Mouse (Mus musculus): ENCODE measurements at regions not wholly inside any gene's neighbourhood (a gene's known extent, or its start where the extent isn't known, plus 50 kb on each side); places are given as distances from the start of the nearest gene placed in this dataset.

DNA sequence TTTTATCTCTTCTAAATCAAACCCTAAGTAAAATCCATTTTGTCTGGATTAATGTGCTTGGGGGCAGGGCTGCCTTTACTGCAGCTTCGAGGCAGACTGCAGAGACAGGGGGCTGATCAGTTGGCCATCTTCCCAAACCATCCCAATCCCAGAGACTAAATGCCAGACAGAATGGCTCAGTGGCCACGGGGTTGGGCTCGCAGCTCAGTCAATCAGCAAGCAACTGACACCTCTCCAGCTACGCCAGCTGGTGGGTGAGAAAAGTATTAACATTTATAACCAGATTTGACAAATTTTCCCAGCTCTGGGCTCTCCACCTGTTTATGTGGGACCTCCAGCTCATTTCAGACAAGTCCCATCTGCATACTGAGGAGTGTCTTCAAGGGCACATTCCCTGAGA, 220.7 kb downstream of the Fam76b start:
- peak; percentile 31 for DNase-seq (ENCODE audit: low spot score)
- Histone ChIP-seq H3K36me3 (ENCODE audit: insufficient read depth, low read length) (no peaks in the 10 kb centered on the region), H3K4me2 (ENCODE audit: low read depth, low read length) (no peak overlapping the region), H3K27ac (no peak overlapping the region), H3K4me3 (ENCODE audit: low read length) (no peak overlapping the region), H3K9ac (replicated peaks; ENCODE audit: low read length) (no peak overlapping the region), H3K27me3 (ENCODE audit: insufficient read depth, low read length) (no peaks in the 10 kb centered on the region), H3K4me1 (ENCODE audit: insufficient read depth, low read length) (no peaks in the 10 kb centered on the region), H3K9me3 (ENCODE audit: low read length) (no peaks in the 10 kb centered on the region)
- TF ChIP-seq CTCF (IDR thresholded peaks at IDR 0.05; ENCODE audit: low read depth) = no peak
- 0 out of 2 replicates have a peak, but pooled peaks have one; percentile 32 for ATAC-seq
- 46% methylated on average over 4 of the region's 4 CpGs for WGBS

DNA sequence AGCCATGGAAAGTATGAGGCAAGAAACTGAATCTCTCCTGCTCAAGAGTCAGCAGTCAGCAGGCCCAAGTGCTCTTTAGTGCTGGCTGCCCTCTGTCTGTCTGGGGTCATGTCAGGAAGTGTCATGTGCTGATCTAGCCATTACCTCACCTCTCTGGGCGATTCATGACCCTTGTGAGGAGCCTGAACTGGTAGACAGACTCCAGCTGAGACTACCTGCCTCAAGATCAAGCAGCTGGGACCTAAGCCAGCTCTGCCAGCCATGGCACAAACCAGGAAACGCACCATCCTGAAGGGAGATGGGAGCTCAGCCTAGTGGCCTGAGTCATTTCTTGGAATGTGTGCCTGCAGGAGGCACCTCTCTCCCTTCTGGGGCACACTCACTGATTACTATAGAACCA, 221.2 kb upstream of the Sesn3 start:
- Histone ChIP-seq H3K4me3 (ENCODE audit: low read length) (no peak overlapping the region), H3K4me2 (ENCODE audit: low read depth, low read length) (no peak overlapping the region), H3K4me1 (ENCODE audit: insufficient read depth, low read length) (no peaks in the 10 kb centered on the region), H3K9me3 (ENCODE audit: low read length) (no peaks in the 10 kb centered on the region), H3K36me3 (ENCODE audit: insufficient read depth, low read length) (no peaks in the 10 kb centered on the region), H3K27ac (no peak overlapping the region), H3K9ac (replicated peaks; ENCODE audit: low read length) (no peak overlapping the region), H3K27me3 (ENCODE audit: insufficient read depth, low read length) (no peaks in the 10 kb centered on the region)
- no peak for ATAC-seq
- 33% methylated on average over 2 of the region's 2 CpGs for WGBS
- no peak for TF ChIP-seq CTCF (IDR thresholded peaks at IDR 0.05; ENCODE audit: low read depth)
- DNase-seq (ENCODE audit: low spot score) = no peak

DNA sequence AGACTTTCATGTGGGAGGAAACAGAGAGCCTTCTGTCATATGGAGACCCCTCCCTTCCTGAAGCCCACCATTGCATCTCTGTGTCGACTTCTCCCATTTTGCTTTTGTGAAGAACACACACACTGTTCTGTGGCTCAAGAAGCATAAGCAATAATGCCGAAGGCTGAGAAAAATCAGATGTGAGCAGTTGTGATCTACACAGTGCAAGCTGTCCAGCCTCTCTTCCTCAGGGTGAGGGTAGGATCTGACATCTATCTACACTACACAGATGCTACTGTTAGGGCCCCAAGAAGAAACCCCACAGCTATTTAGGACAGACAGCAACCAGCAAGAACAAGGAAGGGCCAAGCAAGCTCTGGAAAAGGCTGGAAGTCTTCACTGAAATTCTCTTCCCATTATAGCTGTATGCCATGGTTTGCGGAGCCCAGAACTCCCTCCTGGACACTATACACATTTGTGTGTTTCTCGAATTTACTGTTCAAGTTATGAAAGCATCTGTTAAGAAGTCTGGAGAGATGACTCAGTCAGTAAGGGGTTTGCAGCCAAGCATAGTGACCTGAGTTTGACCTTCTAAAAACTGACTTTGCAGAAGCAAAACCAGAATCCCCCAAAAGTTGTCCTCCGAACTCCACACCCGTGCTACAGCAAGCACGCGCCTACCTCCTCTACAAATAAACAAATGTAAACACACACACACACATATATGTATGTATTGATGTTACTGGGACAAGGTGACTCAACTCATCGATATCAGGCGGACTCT, 218.3 kb upstream of the Sesn3 start:
- ATAC-seq (no peak), DNase-seq (ENCODE audit: low spot score) (no peak)
- Histone ChIP-seq H3K36me3 (ENCODE audit: insufficient read depth, low read length) (no peaks in the 10 kb centered on the region), H3K27ac (no peak overlapping the region), H3K27me3 (ENCODE audit: insufficient read depth, low read length) (no peaks in the 10 kb centered on the region), H3K4me1 (ENCODE audit: insufficient read depth, low read length) (no peaks in the 10 kb centered on the region), H3K9ac (replicated peaks; ENCODE audit: low read length) (no peak overlapping the region), H3K9me3 (ENCODE audit: low read length) (no peaks in the 10 kb centered on the region), H3K4me3 (ENCODE audit: low read length) (no peak overlapping the region), H3K4me2 (ENCODE audit: low read depth, low read length) (no peak overlapping the region)
- 87% methylated on average over 10 of the region's 10 CpGs for WGBS
- no peak for TF ChIP-seq CTCF (IDR thresholded peaks at IDR 0.05; ENCODE audit: low read depth)

DNA sequence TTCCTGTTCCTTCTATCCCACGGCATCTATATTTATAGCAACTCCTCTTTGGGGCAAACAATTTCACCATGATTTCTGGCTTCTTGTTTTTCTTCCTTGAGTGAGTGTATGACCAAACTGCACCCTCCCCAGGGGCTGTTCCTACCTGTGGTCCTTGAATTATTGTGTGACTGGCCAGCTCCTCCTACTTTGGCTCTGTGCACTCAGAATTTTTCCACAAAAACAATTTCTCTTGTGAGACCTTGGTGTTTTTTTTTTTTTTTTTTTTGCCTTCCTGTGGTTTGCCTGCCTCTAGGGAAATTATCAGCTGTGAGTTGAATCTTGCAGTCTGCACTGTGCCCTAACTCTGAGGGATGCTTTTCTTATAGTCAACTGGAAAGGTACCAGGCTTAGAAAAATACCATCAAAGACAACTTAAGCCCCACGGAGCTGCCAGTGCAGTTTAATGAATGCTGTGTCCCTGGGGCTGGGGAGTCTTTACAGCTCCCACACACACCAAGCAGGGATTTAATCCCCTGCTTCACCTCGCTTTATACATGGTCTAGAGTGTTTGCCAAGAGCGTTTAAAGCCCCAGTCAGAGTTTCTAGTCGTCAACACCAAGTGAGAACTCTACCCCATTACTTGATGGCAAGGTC, 216.2 kb upstream of the Sesn3 start:
- DNase-seq (ENCODE audit: low spot score) = peak; percentile 20
- 19% methylated on average over 5 of the region's 5 CpGs for WGBS
- no peak for TF ChIP-seq CTCF (IDR thresholded peaks at IDR 0.05; ENCODE audit: low read depth)
- no peaks in the 10 kb centered on the region for H3K4me1 ChIP-seq (ENCODE audit: insufficient read depth, low read length)
- no peak for ATAC-seq
- H3K27me3 ChIP-seq (ENCODE audit: insufficient read depth, low read length) = no peaks in the 10 kb centered on the region
- H3K9me3 ChIP-seq (ENCODE audit: low read length) = no peaks in the 10 kb centered on the region
- H3K27ac ChIP-seq = peak overlapping the region; percentile 4; the same call in 1 of the 2 replicates
- H3K9ac ChIP-seq (replicated peaks; ENCODE audit: low read length) = no peak overlapping the region
- no peaks in the 10 kb centered on the region for H3K36me3 ChIP-seq (ENCODE audit: insufficient read depth, low read length)
- H3K4me2 ChIP-seq (ENCODE audit: low read depth, low read length) = no peak overlapping the region
- H3K4me3 ChIP-seq (ENCODE audit: low read length) = no peak overlapping the region

DNA sequence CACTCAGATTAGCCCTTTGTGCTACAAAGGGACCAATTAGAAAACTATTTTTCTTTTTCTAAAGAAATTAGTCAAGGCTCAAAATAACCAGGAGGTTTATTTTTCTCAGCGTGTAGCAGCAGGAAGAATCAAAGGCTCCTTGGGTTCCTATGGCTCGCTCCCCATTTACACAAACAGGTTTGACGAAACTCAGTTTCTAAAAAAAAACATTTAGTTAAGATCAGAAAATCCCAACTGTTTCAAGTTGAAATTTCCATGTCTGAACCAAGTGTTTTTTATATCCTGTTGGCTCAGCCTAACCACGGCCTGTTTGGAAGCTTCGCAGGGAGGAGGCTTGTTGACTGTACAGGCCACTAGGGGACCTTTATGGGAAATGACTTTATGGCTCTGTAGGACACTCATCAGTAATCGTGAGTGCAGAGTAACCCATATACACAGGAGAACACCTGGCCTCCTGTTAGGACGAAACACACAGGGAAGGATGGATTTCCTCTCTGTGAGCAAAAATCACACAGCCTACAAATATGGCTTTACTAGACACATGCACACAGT, 215.6 kb upstream of the Sesn3 start:
- peak; percentile 40 for TF ChIP-seq CTCF (IDR thresholded peaks at IDR 0.05; ENCODE audit: low read depth)
- Histone ChIP-seq H3K4me1 (ENCODE audit: insufficient read depth, low read length) (no peaks in the 10 kb centered on the region), H3K9me3 (ENCODE audit: low read length) (no peaks in the 10 kb centered on the region), H3K36me3 (ENCODE audit: insufficient read depth, low read length) (no peaks in the 10 kb centered on the region), H3K9ac (replicated peaks; ENCODE audit: low read length) (no peak overlapping the region), H3K27me3 (ENCODE audit: insufficient read depth, low read length) (no peaks in the 10 kb centered on the region), H3K27ac (peak overlapping the region; percentile 4; the same call in 1 of the 2 replicates), H3K4me3 (ENCODE audit: low read length) (no peak overlapping the region), H3K4me2 (ENCODE audit: low read depth, low read length) (no peak overlapping the region)
- ATAC-seq = no peak
- peak; percentile 23 for DNase-seq (ENCODE audit: low spot score)
- WGBS = 36% methylated on average over 7 of the region's 7 CpGs

DNA sequence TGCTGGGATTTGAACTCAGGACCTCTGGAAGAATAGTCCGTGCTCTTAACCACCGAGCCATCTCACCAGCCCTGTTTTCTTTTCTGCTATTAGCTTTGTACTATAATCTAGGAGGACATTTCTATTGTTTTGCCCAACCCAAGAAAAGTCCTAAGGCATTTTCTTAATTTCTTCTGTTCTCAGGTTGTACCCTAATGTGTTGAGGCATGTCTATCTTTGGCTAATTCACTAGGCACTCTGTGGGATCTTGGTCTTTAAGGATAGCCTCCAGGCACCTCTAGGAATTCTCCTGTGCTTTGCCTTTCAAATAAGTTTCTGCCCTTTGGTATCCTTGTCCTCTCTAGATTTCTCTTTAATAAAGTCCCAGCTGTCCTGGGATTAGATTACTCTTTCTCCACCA, 214.6 kb upstream of the Sesn3 start:
- Histone ChIP-seq H3K4me3 (ENCODE audit: low read length) (no peak overlapping the region), H3K27me3 (ENCODE audit: insufficient read depth, low read length) (no peaks in the 10 kb centered on the region), H3K4me2 (ENCODE audit: low read depth, low read length) (no peak overlapping the region), H3K9ac (replicated peaks; ENCODE audit: low read length) (no peak overlapping the region), H3K27ac (no peak overlapping the region), H3K36me3 (ENCODE audit: insufficient read depth, low read length) (no peaks in the 10 kb centered on the region), H3K9me3 (ENCODE audit: low read length) (no peaks in the 10 kb centered on the region), H3K4me1 (ENCODE audit: insufficient read depth, low read length) (no peaks in the 10 kb centered on the region)
- DNase-seq (ENCODE audit: low spot score) (no peak), ATAC-seq (no peak)
- WGBS = 91% methylated on average over 2 of the region's 2 CpGs
- TF ChIP-seq CTCF (IDR thresholded peaks at IDR 0.05; ENCODE audit: low read depth) = no peak

DNA sequence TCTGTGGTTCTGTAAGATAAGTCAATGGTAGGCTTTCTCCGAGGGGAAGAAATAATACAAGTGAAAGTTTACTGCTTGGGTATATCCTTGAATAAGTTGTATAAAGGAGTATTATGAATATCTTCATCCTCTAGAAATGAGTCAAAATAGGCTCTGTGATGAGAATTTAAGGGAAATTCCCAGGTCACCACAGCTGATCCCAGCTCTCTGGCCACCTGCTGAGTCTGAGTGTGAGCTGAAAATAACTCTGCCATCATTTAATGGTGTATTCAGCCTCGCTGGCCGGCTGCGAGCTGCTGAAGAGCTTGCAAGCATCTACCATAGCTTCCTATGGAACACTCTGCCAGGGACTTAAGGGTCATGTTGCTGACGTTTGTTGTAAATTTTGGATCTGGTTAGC, 213.5 kb upstream of the Sesn3 start:
- no peaks in the 10 kb centered on the region for H3K36me3 ChIP-seq (ENCODE audit: insufficient read depth, low read length)
- 77% methylated on average over 5 of the region's 5 CpGs for WGBS
- H3K27me3 ChIP-seq (ENCODE audit: insufficient read depth, low read length) = no peaks in the 10 kb centered on the region
- no peak overlapping the region for H3K9ac ChIP-seq (replicated peaks; ENCODE audit: low read length)
- no peaks in the 10 kb centered on the region for H3K9me3 ChIP-seq (ENCODE audit: low read length)
- H3K4me2 ChIP-seq (ENCODE audit: low read depth, low read length) = no peak overlapping the region
- ATAC-seq = no peak
- no peak for TF ChIP-seq CTCF (IDR thresholded peaks at IDR 0.05; ENCODE audit: low read depth)
- H3K27ac ChIP-seq = no peak overlapping the region
- H3K4me3 ChIP-seq (ENCODE audit: low read length) = no peak overlapping the region
- no peaks in the 10 kb centered on the region for H3K4me1 ChIP-seq (ENCODE audit: insufficient read depth, low read length)
- no peak for DNase-seq (ENCODE audit: low spot score)
